Mouse (Mus musculus): ENCODE measurements around the gene Chil3. TPM values are rescaled to one million over a fixed set of nuclear protein-coding genes. Genes with fewer than 3 reads are reported as not detected.

Gene Chil3
- total RNA-seq, 2 experiments from 2014 or later: not detected

Other genes with a start within 250 kb of the Chil3 start
- 1 to 10 TPM; 1.4 to 1.8 TPM for gene I830077J02Rik, start 234.9 kb downstream of the Chil3 start, total RNA-seq (2021)
- gene Wdr77, start 208.2 kb downstream of the Chil3 start, total RNA-seq (2021): 10 to 100 TPM; 46.9 to 50.7 TPM
- gene Atp5f1, start 207.5 kb downstream of the Chil3 start, total RNA-seq (2021): 100 to 1,000 TPM; 256 to 269 TPM
- 1 to 10 TPM; 1.1 to 4.9 TPM for gene Ovgp1, start 193.9 kb downstream of the Chil3 start, total RNA-seq (2021)
- gene Pifo, start 152.9 kb downstream of the Chil3 start, total RNA-seq (2021): not detected
- not detected for gene Chil5, start 134.8 kb downstream of the Chil3 start, total RNA-seq (2021)
- under 1 TPM; 0.62 to 0.86 TPM for gene Chia1, start 54.3 kb downstream of the Chil3 start, total RNA-seq (2021)
- gene Chil4, start 51.9 kb upstream of the Chil3 start, total RNA-seq (2021): not detected
- gene Chil6, start 238.6 kb upstream of the Chil3 start, total RNA-seq (2021): not detected